Mouse (Mus musculus) spleen, adult 2 months (tissue): ENCODE data around the gene Casz1. TPM values are rescaled to one million over a fixed set of nuclear protein-coding genes. Genes with fewer than 3 reads are reported as not detected.

Experiments used
- DNase-seq, 2 experiments: peaks; one replicate each; pipeline versions ENCODE4 v3.0.0 to v3.0.0-alpha.2; 2012 to 2021; ENCODE audit warnings: low spot score in 2 of 2, low read depth in 1 of 2
- H3K27ac ChIP-seq: fragments of 200-500 bp; 2 replicates; pipeline ENCODE4 v1.5.1; 2012; ENCODE audit warnings: low read length, inconsistent platforms; ENCODE audit not compliant: insufficient read depth
- H3K27me3 ChIP-seq: fragments of 200-500 bp; 2 replicates; pipeline ENCODE4 v1.6.1; 2012; ENCODE audit warnings: mild to moderate bottlenecking, moderate library complexity, low read length, inconsistent platforms; ENCODE audit not compliant: control insufficient read depth, insufficient read depth
- H3K36me3 ChIP-seq: fragments of 200-500 bp; 2 replicates; pipeline ENCODE4 v1.6.1; 2012; ENCODE audit warnings: mild to moderate bottlenecking, low read length, inconsistent platforms; ENCODE audit not compliant: control insufficient read depth, insufficient read depth
- H3K4me1 ChIP-seq: fragments of 200-500 bp; 2 replicates; pipeline ENCODE4 v1.6.1; 2011; ENCODE audit warnings: inconsistent platforms; ENCODE audit not compliant: control insufficient read depth, insufficient read depth, insufficient read length
- H3K4me3 ChIP-seq: fragments of 200-500 bp; 2 replicates; pipeline ENCODE4 v1.5.1; 2011; ENCODE audit warnings: mild to moderate bottlenecking, inconsistent platforms; ENCODE audit not compliant: insufficient read depth, insufficient read length; ENCODE audit errors: extremely low read depth
- CTCF ChIP-seq: fragments of 200-500 bp; IDR thresholded peaks from 2 replicates; pipeline ENCODE4 v1.5.1; 2011; ENCODE audit warnings: mild to moderate bottlenecking, inconsistent platforms; ENCODE audit not compliant: insufficient read depth, insufficient read length, insufficient replicate concordance; ENCODE audit errors: extremely low read depth
- POLR2A ChIP-seq: fragments of 200-500 bp; IDR thresholded peaks from 2 replicates; pipeline ENCODE4 v1.6.1; 2011; ENCODE audit warnings: low read depth, low read length, inconsistent platforms
- WGBS: fragments of 180-500 bp; shearing (Covaris S2); methylation state at CpG from one replicate; pipeline ENCODE4 v1.1.7; 2018; 5-methylcytosine and 5-hydroxymethylcytosine counted together
- polyA plus RNA-seq: library from polyadenylated mRNA; depleted of rRNA; stranded (reverse); fragments of >200 nt; gene quantifications from 2 replicates; pipeline ENCODE4 v1.2.3, GENCODE M21; 2012

Gene Casz1
- polyA plus RNA-seq, 1 experiment: 6.0 TPM

DNA sequence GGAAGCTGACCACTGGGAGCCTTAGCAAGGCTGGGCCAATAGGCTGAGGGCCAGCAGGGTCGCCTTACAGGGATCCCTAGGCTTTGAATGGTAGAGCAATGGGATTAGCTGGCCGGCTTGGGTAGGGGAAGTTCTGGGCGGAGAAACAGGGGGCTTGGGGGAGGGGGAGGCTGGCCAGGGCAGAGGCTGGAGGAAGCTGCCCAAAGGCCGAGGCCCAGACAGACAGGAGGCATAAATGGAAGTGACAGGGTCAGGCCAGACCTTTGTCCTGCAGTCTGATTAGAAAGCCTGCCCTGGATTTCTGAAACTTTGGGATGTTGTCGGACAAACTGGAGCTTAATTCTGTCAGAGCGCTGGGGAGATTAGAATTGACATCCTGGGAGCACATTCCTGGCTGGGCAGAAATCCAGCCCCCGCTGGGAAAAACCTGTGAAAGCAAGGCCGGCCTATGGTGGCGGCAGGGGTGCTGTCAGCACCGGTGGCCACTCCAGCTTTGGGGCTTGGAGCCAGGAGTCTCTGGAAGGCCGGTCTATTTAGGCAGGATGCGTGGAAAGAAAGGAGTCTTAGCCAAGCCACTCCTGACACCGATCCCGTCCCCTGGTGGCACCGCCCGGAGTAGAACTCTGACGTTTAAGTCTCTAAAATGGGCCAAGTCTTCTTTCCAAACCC, 76.9 kb downstream of the Casz1 start:
- Histone ChIP-seq H3K27ac (no peak overlapping the region), H3K4me3 (no peak overlapping the region), H3K36me3 (no peaks in the 10 kb centered on the region), H3K4me1 (no peaks in the 10 kb centered on the region), H3K27me3 (no peaks in the 10 kb centered on the region)
- no peak for TF ChIP-seq CTCF
- TF ChIP-seq POLR2A: no peak
- 82% methylated on average over 17 of the region's 17 CpGs for WGBS
- DNase-seq: no peak

DNA sequence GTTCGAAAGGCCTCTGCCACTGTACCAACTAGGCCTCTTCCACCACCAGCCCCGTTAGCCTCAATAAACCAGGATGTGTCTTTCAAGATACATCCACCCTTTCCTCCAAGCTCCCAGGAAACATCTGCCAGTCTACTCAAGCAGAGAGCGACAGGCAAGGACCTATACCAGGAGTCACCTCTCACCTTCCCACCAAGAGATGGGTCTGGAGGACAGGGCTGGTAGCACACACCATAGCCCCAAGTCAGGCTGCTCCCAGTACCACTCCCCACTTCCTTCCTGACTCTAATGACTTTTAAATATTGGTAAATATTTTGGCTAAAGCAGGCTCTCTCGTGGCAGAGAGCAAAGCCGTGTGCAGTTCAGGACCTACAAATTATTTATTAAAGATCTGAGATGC, 77.6 kb downstream of the Casz1 start:
- H3K36me3 ChIP-seq: no peaks in the 10 kb centered on the region
- WGBS: 78% methylated on average over 5 of the region's 5 CpGs

DNA sequence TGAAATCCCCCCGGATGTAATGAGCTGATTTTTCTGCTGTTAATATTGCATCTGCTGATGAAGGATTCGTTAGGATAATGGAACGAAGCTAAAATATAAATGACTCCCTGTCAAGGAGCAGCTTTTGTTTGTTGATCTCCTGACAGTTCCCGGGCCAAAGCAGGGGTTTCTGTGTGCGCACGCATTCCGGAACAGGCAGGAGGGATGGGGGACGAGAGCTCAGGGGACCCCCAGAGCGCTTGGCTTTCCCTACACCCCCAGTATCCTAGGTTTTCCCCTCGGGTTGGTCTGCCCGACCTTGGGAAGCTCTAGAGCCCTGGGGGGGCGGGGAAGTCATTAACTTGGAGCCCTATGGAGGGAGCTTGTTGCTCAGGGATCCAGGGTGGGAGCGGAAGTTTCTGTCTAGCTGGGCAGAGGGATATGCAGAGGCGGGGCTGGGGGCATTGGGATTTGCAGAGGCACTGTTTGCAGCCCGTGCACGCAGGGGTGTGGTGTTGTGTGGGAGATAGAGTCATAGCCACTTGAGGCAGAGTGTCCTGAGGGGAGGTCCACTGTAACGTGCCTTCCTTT, 78.2 kb downstream of the Casz1 start:
- DNase-seq: no peak
- Histone ChIP-seq H3K27me3 (no peaks in the 10 kb centered on the region), H3K4me3 (no peak overlapping the region), H3K36me3 (no peaks in the 10 kb centered on the region), H3K4me1 (no peaks in the 10 kb centered on the region), H3K27ac (no peak overlapping the region)
- WGBS: 49% methylated on average over 17 of the region's 17 CpGs
- TF ChIP-seq POLR2A (no peak), CTCF (no peak)

More for the DNA sequence above, 77.6 kb downstream of the Casz1 start:
- Histone ChIP-seq H3K27me3 (no peaks in the 10 kb centered on the region), H3K27ac (no peak overlapping the region), H3K4me1 (no peaks in the 10 kb centered on the region), H3K4me3 (no peak overlapping the region)
- DNase-seq: no peak
- TF ChIP-seq POLR2A (no peak), CTCF (no peak)

DNA sequence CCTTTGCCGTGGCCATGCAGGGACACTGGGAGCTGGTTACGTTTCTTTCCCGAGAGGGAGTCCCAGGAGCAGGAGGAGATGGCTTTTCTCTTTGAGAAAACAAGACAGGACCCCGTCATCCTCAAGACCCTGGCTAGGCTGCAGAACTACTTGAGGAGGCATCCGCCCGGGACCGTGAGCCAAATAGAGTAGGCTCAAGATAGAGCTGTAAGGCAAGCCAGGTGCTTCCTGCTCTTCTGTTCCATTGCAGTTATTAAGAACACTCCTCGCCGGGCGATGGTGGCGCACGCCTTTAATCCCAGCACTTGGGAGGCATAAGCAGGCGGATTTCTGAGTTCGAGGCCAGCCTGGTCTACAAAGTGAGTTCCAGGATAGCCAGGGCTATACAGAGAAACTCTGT, 80.4 kb downstream of the Casz1 start:
- TF ChIP-seq POLR2A (no peak), CTCF (no peak)
- Histone ChIP-seq H3K4me3 (no peak overlapping the region), H3K27me3 (no peaks in the 10 kb centered on the region), H3K4me1 (no peaks in the 10 kb centered on the region), H3K36me3 (no peaks in the 10 kb centered on the region), H3K27ac (no peak overlapping the region)
- 84% methylated on average over 14 of the region's 14 CpGs for WGBS
- DNase-seq: no peak

DNA sequence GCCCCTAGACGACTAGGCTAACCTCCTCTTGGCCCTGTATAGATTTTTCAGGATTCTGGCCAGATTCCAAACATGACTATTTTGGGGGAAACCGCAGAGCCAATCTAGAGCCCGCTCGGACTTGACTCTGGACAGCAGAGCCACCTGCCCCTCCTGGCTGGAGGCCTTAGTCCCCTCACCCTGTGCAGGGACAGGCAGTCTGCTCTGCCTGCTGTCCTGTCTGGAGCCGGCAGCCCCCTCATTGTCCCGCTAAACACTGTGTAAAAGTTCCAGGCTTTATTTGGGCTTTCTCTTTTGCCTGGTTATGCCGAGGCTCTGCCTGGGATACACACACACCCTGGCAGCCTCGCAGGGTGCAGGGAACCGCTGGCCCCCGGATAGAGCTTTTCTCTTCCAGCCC, 81.2 kb downstream of the Casz1 start:
- H3K27me3 ChIP-seq: no peaks in the 10 kb centered on the region
- no peaks in the 10 kb centered on the region for H3K4me1 ChIP-seq
- TF ChIP-seq POLR2A (no peak), CTCF (no peak)
- DNase-seq: no peak
- WGBS: 82% methylated on average over 10 of the region's 10 CpGs
- H3K36me3 ChIP-seq: no peaks in the 10 kb centered on the region
- no peak overlapping the region for H3K4me3 ChIP-seq
- H3K27ac ChIP-seq: no peak overlapping the region

DNA sequence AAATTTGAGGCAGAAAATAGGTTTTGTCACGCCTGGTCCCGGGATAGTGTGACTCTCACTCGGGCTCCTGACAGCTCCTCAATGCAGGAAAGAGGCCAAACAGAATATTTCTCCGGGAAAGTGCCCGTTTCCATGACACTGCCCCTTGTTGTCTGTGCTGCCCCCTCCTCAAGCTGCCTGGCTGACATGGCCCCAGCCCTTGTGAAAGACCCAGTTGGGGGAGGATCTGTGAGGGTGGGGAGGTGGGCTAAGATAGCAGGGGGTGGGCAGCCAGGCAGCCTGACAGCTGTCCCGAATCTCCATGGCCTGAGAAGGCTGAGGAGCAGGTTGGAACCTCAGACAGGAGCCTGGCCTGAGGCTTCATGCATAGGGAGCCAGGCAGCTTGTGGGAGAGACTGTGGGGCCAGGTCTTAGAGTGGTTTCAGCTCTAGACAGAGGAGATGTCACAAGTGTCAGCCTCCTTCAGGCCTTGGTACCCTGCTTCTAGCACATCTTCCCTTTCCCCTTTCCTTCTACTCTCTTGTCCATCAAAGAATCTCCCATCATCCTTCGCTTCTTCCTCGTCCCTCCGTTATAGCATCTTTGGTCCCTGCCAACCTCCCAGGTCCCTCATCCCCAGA, 81.8 kb downstream of the Casz1 start:
- TF ChIP-seq POLR2A (no peak), CTCF (no peak)
- Histone ChIP-seq H3K27ac (no peak overlapping the region), H3K4me3 (no peak overlapping the region), H3K36me3 (no peaks in the 10 kb centered on the region), H3K4me1 (no peaks in the 10 kb centered on the region), H3K27me3 (peaks cover under 1% of the 10 kb centered on the region; the same call in 1 of the 2 replicates)
- no peak for DNase-seq
- 74% methylated on average over 9 of the region's 9 CpGs for WGBS

DNA sequence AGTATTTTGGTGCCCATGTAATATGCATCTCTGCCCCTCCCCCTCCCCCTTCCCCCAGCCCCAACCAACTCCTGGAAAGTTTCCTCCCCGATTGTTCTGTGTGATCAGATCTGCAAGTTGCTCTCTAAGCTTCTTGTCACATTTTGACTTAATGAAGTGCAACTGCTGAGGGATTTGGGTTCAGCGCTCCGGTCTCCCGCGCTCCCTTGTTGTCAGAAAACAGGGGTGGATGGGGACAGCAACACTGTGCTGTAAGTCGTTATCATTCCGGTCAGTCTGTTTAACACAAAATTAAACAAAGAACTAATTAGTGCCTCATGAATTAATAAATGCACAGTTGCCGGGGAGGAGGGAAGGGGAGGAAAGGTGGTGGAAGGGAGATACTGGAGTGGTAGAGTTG, 84.0 kb downstream of the Casz1 start:
- peaks cover 4% of the 10 kb centered on the region; the same call in 1 of the 2 replicates for H3K27me3 ChIP-seq
- H3K4me3 ChIP-seq: no peak overlapping the region
- no peak for DNase-seq
- no peaks in the 10 kb centered on the region for H3K36me3 ChIP-seq
- WGBS: 75% methylated on average over 8 of the region's 8 CpGs
- H3K27ac ChIP-seq: no peak overlapping the region
- no peak for TF ChIP-seq CTCF
- TF ChIP-seq POLR2A: no peak
- no peaks in the 10 kb centered on the region for H3K4me1 ChIP-seq
